Mouse (Mus musculus) neural tube, embryonic 10.5 days (tissue): ENCODE results near the gene Efna1.
A peak's percentile ranks its signal among the peaks of the same experiment; 100 is the strongest.

Experiments
- DNase-seq: peaks from one replicate; pipeline ENCODE4 v3.0.0-alpha.2; 2017; ENCODE audit warnings: low spot score; ENCODE audit errors: extremely low spot score

Gene Efna1

GRCm38 (mm10) chr3:89308089-89308488 lies 27.1 kb upstream of the Efna1 start:
- DNase-seq, result peak; percentile 74

GRCm38 (mm10) chr3:89305551-89306325 lies 24.8 kb upstream of the Efna1 start:
- DNase-seq, result no peak

GRCm38 (mm10) chr3:89305105-89305504 lies 24.2 kb upstream of the Efna1 start:
- DNase-seq, result no peak

GRCm38 (mm10) chr3:89304440-89304839 lies 23.5 kb upstream of the Efna1 start:
- no peak for DNase-seq

- DNase-seq, result no peak
These were observed 19.6 kb upstream of the Efna1 start for GRCm38 (mm10) chr3:89300514-89300913.

- no peak for DNase-seq
These were observed 19.1 kb upstream of the Efna1 start for GRCm38 (mm10) chr3:89300071-89300470.

- peak; percentile 51 for DNase-seq
These were observed 18.6 kb upstream of the Efna1 start for GRCm38 (mm10) chr3:89299499-89299898.

- no peak for DNase-seq
These were observed 18.0 kb upstream of the Efna1 start for GRCm38 (mm10) chr3:89298908-89299307.

- no peak for DNase-seq
These were observed 15.9 kb upstream of the Efna1 start for GRCm38 (mm10) chr3:89296761-89297396.

GRCm38 (mm10) chr3:89295685-89296230 lies 14.8 kb upstream of the Efna1 start:
- no peak for DNase-seq

GRCm38 (mm10) chr3:89294195-89294594 lies 13.3 kb upstream of the Efna1 start:
- DNase-seq, result no peak

- DNase-seq, result no peak
These were observed 12.4 kb upstream of the Efna1 start for GRCm38 (mm10) chr3:89293247-89293918.

- no peak for DNase-seq
These were observed 11.4 kb upstream of the Efna1 start for GRCm38 (mm10) chr3:89292303-89292702.

- no peak for DNase-seq
These were observed 10.9 kb upstream of the Efna1 start for GRCm38 (mm10) chr3:89291874-89292273.

- DNase-seq, result no peak
These were observed 7.6 kb upstream of the Efna1 start for GRCm38 (mm10) chr3:89288503-89288928.

- no peak for DNase-seq
These were observed 6.3 kb upstream of the Efna1 start for GRCm38 (mm10) chr3:89287286-89287685.

GRCm38 (mm10) chr3:89285526-89285925 lies 4.6 kb upstream of the Efna1 start:
- DNase-seq, result no peak

GRCm38 (mm10) chr3:89284261-89284660 lies 3.3 kb upstream of the Efna1 start:
- DNase-seq, result no peak

GRCm38 (mm10) chr3:89282291-89282643 lies 1.3 kb upstream of the Efna1 start:
- DNase-seq, result no peak

GRCm38 (mm10) chr3:89281579-89282290 lies 793 bp upstream of the Efna1 start:
- peak; percentile 84 for DNase-seq

- DNase-seq, result no peak
These were observed 814 bp downstream of the Efna1 start for GRCm38 (mm10) chr3:89280050-89280605.
